Mouse (Mus musculus) ES-E14 (cell line): ENCODE results near the gene Cacnb4.

Experiments
- CHD2 ChIP-seq: IDR thresholded peaks from 2 replicates; pipeline ENCODE4 v1.6.1; 2014; ENCODE audit warnings: mild to moderate bottlenecking, low read depth, low read length, inconsistent platforms
- MAFK ChIP-seq: IDR thresholded peaks from 2 replicates; pipeline ENCODE4 v1.6.1; 2014; ENCODE audit warnings: mild to moderate bottlenecking, low read depth, low read length, inconsistent platforms; ENCODE audit not compliant: insufficient read depth
- ZC3H11A ChIP-seq: IDR thresholded peaks from 2 replicates; pipeline ENCODE4 v1.6.1; 2012; ENCODE audit warnings: low read depth, mild to moderate bottlenecking, inconsistent platforms, low read length, borderline replicate concordance

DNA sequence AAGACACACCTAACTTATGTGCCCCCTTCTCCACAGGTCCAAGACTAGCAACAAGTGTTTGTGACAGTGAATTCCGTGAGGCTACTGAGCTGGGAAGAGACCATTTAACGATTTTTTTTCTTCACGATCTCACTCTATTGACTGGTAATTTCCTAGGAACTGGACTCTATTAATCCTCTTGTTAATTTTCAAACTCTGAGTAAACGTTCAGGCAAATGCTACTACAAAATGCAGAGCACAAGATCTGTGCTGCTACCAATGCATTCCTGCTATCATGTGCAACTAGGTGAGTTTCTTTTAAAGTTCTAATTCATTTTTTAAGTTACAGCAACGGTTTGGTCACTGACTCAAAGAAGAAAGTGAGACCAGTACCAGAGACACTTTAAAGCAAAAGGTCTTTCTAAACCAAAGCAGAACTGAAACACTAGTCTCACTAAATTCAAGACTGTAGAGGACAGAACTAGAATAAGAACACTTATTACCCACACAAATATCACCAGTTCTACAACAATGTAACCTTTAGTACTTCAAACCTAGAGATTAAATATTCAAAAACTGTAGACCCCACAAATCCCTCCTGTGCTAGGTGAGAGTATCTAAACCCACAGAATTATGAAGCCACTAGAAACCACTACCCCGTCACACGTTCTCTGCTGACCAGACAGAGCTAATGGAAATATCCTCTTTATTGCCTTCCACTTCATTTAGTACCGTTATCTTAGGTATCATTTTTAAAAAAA, 253.6 kb downstream of the Cacnb4 start:
- TF ChIP-seq MAFK (no peak), CHD2 (no peak), ZC3H11A (no peak)
